Mouse (Mus musculus) ES-CJ7 (cell line): Measurements from ENCODE around the gene Ccl6.

Experiments
- DNase-seq: peaks from one replicate; pipeline ENCODE4 v3.0.0; 2011; ENCODE audit warnings: low read depth, low spot score

The Ccl6 gene

DNA sequence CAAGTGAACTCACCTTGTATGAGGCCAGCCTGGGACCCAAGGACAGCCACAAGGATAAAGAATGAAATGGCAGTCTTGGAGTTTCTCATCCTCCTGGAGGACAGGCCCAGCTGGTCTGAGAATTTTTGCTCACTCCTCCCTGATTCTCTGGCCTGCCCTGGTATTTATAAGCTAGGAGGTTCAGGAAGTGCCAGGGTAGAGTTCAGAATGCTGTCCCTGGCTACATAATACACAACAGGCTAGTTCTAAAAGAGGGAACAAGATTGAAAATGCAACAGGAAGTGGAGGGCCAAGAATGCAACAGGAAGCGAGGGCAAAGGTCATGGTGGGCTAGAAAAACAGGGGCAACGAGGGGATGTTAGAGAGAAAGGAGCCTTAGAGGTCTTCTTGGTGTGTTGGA lies at the start of gene Ccl6:
Ccl6 (minus strand) TSS at position 235 of the 400 bp plus-strand sequence.
- DNase-seq = no peak

DNA sequence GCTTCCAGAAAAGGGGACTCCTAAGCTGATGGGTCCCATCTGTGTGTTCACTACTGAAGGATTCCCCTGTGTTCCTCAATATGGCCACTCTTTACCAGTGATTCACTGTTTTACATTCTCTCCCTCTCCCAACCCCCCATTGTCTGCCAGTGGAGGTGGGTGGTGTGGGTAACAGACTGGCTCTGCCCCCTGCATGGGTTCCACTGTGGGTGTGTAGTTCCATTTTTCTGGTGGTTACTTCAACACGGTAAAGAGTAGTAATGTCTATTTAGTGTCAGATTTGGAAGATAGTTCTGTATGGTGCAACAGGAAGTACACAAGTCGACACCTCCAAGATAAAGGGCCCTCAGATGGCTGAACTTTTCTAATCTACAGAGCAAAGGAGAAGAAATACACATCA lies 48.3 kb upstream of the Ccl6 start:
- DNase-seq = no peak

DNA sequence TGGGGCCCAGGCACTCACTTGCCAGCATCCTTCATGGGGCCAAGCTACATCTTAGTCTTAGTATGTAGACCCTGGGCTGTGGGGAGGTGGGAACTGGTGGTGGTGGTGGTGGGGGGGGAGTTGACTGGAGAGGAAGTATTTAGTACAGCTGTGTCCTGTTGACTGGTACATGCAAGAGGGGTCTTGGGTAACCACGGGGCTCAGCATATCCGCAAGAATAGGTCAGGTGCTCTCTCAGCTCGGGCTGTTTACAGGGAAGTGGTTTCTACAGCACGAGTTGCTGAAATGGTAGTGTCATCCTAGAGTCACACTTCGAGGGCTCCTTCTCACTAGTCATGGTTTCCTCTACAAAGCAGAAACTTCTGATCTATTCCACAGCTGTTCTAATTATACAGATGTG lies 47.3 kb upstream of the Ccl6 start:
- DNase-seq = no peak

DNA sequence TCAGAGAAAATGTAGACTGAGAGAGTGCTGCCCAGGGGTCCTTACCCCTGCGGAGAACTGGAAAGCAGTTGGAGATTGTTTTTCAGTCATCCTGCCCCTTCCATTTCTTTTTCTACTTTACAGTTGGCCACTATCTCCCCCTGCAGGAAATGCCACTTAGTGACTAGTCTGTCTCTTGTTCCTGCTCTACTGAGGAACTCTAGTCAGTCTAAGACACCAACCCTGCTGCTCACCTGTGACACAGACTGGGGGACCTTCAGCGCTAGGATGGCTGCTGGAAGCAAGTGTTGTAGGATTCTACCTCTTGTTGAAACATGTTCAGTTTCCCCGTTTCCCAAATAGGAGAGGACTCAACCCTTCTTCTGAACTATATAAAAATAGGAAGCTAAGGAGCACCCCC lies 46.6 kb upstream of the Ccl6 start:
- peak; percentile 23 for DNase-seq

DNA sequence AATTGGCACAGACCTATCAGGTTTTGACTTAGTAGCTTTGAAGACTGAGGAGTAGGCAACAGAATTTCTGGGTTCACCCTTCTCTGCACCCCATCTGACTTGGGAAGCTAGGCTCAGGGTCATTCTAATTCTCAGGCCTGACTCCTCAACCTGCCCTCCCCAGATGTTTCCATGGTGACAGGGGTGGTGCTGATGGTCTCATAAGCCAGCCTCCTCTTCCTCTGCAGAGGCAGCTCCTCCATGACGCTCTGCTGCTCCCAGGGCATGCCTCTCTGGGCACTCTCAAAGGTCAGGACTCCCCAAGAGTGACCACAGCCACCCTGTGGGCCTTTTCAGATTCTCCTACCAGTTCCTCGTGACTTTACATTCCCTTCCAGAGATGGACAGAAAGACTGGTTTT lies 46.0 kb upstream of the Ccl6 start:
- DNase-seq = no peak

DNA sequence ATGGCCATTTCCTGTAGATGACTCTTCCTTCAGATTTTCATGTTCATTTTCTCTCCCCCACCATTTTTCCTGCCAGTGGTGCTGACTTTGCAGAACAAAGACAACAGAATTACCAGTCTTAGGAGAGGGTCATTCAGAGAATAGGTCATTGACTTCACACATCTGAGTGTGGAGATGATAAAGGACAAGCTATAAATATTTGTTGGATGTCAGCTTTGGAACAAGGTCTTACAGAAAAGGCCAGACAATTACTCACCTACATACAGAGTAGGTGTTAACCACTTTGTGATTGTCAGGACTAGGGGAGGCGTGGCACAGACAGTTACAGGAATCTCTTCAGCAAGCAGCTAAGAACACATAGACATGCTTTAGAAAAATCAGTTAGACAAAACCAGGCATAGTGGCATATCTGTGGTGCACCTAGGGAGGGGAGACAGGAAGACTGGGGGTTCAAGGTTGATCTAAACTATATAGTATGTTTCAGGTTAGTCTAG lies 43.9 kb upstream of the Ccl6 start:
- no peak for DNase-seq

DNA sequence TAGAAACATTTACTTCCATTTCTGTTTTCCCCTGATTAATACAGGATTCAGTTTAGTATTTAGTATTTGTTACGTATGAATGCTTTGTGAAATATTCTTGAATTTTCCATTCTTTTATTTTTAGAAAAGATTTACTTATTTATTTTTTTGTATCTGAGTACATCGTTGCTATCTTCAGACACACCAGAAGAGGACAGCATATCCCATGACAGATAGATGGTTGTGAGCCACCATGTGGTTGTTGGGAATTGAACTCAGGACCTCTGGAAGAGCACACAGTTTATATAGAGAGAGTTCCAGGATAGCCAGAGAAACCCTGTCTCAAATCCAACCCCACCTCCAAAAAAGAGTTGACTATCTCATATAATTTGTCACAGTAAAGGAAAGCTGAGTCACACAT lies 42.0 kb upstream of the Ccl6 start:
- DNase-seq = no peak

DNA sequence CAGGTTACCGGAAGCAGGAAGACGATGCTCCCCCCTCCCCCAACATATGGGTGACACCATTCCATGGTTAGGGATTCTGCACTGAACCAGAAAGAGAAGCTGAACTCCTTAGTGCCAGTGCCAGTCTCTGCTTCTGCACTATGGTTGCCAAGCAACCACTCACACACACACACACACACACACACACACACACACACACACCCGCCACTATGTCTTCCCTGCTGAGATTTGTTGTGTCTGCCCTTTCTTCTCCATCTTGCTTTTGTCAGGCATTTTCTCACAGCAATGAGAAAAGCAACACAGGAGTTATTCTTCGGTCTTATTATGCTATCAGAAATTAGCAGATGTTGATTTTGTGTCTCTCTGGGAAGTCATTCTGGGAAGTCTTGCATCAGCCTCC lies 41.5 kb upstream of the Ccl6 start:
- no peak for DNase-seq

DNA sequence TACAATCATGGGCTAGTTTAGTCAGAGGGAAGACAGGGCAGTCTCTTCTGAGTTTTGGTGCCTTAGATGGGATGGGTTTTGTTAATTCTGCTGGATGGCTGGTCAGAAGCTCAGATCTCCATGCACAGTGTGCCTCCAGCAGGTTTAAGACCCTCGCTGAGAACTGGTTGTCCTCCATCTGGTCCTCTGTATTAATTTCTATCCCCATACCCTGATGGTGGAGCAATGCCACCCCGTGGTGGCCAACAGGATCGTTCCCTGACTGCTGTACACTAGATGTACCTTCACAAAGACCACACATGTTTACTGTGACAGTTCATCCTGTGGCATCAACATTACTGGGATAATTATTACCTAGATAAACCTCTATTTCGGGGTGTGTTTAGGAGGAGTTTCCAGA lies 39.9 kb upstream of the Ccl6 start:
- peak; percentile 7 for DNase-seq

DNA sequence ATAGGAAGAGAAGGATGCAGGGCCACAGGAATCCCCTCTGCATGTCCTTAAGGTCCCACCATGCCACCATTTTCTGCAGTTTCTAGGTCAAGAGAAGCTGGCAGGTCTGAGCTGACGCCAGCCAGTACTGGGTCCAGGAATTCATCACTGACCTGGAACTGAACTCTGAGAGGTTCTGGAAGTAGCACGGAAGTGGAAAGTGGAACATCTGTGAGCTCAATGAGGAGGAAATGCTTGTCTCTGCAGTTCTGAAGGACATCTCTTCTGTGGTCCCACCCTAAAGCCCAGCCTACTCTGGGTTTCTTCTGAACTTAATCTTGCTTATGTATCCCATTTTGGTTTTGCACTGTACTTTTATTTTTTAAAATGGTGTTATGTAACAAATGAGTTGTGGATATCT lies 38.2 kb upstream of the Ccl6 start:
- no peak for DNase-seq

DNA sequence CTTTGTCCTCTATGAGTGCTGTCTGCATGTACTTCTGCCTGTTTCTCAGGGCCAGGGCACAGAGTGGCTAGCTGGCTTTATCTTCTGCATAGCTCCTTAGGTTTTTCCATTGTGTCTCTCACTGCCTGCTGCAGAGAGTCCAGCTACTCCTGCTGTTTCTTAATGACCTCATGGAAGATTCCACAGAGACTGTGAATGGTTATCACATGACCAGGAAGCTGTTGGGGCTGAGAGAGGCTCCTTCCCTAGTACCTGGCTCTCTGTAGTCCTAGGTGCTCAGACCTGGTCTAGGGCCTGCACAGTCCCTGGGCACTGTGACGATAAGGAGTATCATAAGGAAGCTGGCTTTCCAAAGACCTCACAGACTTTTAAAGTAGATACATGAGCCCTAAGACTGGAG lies 37.7 kb upstream of the Ccl6 start:
- no peak for DNase-seq

DNA sequence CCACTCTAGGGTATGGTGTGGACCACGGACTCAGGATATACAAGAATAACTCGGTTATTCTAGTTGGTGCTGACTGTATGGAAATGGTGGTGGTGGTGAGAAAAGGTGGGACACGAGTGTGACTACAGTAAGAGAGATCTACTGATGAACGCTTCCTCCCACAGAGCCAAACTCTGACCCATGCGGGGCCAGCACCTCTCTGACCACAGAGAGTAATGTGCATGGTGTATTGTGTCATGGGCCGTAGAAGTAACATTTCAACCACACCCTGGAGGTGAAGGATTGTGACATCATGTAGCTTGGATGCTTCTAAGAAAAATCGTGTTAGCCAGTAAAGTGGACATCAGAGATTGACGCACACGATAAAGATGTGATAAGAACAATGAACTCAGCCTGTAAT lies 35.9 kb upstream of the Ccl6 start:
- no peak for DNase-seq

DNA sequence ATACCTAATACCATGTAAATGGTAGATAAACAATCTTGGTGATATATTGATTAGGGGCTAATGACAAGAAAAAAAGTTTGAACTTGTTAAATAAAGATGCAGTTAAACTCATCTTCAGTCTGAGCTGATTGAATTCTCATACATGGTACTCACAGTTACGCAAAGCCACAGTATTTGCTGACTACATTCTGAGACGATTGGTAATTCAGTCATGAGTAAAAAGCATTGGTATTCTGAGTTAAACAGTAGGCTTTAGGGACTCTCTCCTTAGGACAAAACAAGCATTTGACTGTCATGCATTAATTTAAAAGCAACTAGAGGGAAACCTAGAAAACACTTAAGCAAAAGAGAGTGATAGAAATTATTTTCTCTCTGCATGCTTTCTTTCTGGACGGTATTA lies 30.7 kb upstream of the Ccl6 start:
- no peak for DNase-seq

DNA sequence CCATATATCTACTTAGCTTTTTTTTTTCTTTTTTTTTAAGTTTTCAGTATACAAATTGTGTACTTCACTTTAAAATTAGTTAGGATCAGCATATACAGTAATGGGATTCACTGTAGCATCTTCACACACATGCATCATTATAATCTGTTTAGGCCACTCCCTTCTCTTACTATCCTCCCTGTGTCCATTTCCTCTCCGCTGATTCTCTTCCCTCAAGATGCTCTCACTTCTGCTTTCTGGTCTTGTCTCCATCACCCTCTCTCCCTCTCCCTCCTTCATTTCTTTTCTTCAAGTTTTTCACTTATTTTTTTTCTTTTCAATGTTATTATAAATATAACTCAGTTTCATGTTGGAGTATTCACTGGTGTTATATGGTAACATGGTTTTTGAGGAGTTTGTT lies 26.1 kb upstream of the Ccl6 start:
- DNase-seq = no peak

DNA sequence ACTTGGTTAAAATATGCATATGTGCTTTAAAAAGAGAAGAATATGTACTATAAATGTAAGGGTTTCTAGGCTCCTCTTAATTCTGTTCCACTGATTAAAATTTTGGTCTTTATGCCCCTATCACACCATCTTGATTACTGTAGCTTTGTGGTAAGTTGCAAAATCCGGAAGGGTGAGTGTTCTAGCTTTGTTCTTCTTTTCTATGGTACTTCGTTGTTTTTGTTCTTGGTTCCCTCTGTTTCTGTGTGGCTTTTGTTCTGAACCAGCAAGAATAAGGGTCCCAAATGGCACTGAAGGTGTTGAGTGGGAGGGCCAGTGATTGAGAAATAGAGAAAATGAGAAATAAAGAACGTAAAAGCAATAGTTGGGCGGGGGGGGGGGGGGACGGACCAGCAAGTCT lies 25.4 kb upstream of the Ccl6 start:
- no peak for DNase-seq

DNA sequence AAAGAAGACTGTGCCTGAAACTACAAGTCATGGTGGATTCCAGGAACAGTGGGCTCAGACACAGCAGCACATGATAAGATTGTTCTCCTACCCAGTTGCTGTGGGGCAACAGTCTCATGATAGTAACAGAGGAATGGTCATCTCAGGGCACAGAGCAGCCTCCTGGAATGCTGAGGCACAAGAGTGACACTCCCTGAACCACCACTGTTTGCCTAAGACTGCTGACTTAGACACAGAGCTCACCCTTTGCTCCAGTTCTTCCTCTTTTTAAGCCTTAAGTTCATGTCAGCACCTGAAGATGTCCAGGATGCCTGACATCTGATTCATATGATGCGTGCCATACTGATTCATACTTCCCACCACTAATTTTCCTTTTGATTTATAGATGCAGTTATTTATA lies 23.7 kb upstream of the Ccl6 start:
- DNase-seq = no peak

DNA sequence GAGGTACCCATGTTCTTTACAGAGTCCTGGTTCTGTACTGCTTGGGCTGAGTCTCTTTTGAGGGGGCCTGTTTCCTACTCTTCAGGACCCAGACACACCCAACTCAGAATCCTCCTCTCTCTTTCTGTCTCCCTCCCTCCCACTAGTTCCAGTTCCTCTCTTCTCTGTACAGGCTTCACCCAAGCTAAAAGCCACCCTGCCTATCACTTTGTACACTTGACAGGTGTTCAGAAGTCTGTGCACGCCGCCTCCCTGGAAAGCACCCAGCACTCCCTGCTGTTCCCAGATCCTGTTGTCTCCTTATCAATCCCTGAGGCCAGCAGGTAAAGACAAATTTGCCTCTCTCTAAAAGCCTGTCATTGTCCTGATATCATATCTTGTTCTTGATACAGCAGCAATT lies 18.0 kb upstream of the Ccl6 start:
- DNase-seq = no peak

DNA sequence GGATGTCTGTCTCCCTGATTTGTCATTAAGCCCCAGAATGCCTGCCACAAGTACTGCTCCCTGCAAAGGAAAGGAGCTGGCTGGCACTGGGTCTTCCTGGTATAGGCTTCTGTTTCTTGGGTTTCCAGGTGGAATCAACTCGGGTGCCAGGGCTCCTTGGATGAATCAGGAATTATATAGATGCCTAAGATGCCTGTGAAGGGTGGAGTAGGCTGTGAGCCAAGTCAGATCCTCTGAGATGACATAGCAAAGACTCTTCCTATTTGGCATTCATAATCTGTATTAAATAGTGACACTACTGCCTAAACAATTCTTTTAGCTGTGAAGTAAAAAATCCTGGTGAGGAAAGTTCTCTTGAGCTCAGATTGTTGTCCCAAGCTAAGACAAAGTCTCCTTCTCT lies 13.5 kb upstream of the Ccl6 start:
- no peak for DNase-seq

DNA sequence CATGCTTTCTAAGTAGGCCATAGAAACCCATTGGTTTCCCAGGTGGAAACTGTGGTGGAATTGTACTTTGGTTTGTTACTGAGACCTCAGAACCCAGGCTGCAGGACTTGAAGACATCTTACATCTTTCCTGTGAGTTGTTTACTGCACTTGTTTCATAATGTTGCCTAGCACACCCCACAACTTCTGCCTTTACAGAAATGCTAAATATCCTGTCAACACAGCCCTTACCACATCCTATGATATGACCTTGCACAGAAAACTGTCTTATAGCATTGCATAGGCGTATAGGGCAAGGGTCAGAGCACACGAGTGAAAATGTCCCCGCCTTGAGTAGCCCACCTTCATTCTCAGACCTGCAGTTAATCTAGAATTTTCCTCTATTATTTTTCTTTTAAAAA lies 12.6 kb upstream of the Ccl6 start:
- DNase-seq = no peak

DNA sequence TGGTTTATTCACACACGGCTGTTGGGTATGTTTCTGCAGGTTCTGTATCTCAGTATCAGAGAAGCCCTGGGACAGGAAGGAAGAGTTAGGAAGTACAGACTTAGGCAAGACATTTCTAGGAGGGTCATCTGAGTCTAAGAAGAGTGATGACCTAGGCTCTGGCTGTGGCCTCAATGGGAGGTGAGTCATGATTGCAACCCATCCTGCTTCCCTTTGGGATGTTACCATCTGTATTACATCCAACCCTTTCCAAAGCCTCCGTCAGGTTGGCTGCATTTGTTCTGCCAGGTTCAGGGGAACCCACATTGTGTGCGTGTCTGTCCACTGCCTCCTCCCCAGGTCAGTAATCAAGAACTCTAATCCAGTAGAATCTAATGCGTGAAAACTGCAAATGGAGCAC lies 11.8 kb upstream of the Ccl6 start:
- no peak for DNase-seq

DNA sequence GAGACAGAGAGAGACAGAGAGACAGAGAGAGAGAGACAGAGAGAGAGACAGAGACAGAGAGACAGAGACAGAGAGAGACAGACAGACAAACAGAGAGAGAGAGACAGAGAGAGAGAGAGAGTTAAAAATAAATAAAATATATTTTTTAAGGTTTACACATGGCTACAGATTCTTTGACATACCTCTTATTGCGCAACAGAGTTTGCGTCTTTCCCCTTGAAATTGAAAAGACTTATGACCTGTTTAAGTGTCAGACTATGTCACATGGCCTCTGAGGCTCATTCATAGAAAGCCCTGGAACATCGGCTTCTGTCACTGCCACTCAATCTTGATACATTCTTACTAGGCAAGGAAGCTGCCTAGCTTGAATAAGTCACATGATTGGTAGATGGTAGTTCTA lies 10.5 kb upstream of the Ccl6 start:
- DNase-seq = no peak

DNA sequence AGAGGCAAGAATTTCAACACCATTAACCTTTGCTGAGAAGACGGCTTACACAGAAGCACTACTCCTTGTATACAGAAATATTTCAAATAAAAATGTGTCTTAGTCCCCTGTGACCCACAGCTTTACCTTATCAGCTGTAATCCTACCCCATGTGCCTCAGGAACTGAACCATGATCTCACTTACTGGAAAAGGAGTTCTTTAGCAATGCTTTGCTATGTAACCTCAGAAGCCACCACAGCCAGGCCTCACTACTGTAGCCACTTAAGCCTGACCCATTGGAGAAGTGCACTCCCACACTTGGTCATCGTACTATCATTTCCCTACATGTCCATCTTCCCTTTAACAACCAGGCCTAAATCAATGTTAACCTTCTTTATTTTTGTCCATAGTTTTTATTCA lies 7.7 kb upstream of the Ccl6 start:
- DNase-seq = no peak

DNA sequence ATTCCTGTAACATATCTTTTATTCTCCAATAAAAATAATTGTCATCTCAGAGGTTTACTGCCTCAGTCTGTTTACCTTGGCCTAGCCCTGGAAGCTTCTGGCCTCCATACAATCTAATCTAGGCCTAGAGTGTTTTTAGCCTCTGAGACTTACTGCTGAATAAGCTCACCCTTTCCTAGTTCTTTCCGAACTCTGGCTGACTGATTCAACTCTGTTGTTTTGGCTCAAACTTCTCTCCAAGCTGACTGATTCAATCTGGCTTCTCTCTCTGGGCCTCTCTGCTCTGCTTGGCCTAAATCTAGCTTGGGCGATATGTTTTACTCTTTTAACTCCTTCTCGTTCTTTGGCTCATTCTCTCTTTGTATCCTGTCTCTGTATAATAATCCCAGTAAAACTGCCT lies 6.1 kb upstream of the Ccl6 start:
- DNase-seq = no peak

DNA sequence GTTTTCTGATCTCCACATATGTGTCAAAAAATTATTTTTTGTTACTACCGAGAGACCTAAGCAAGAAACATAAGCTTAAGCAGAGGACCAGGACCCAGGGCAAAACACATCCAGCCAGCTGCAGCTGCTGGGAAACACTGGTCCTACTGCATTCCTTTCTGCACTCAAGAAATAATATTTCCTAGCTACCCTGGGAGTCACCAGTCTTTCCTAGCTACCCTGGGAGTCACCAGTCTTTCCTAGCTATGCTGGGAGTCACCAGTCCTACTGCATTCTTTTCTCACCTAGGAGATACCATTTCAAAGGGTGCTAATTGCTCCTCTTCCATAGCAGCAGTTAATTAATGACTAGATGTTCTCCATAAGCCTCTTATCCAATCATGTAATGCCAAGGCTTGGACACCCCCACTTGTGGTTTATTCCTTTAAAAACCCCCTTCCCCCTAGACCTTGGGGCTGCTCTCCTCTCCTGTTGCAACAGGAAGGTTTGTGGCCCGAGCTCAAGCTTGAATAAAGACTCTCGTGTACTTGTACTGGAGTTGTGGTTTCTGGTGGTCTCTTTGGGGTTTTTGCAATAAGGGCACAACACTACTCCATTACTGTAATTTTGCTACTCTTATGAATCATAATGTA lies 5.4 kb upstream of the Ccl6 start:
- DNase-seq = no peak
